Mouse (Mus musculus): Measurements from ENCODE around the gene Tcl1.
"Not testable (repeated sequence)": the region's sequence is repeated elsewhere in the genome, so short reads cannot be mapped to it uniquely, and the experiment has no call there.

Tcl1 gene

GRCm38 (mm10) chr12:105176044-105176443, 46.5 kb downstream of the Tcl1 start, which contains the start of gene Tcl1b5:
Gene Tcl1b5, plus strand, starts transcription at chr12:105176344.
- DNase-seq: not testable (repeated sequence)

- peak; percentile 4 for DNase-seq
Measured at GRCm38 (mm10) chr12:105174318-105174717, 48.3 kb downstream of the Tcl1 start.

GRCm38 (mm10) chr12:105173366-105173765, 49.2 kb downstream of the Tcl1 start:
- no peak for DNase-seq

Data from cerebellum, adult 11-12 months (tissue).